Mouse (Mus musculus): Measurements from ENCODE around the gene Gm44511. TPM values are rescaled to one million over a fixed set of nuclear protein-coding genes. Genes with fewer than 3 reads are reported as not detected.
"Not testable (repeated sequence)": the region's sequence is repeated elsewhere in the genome, so short reads cannot be mapped to it uniquely, and the experiment has no call there.

Gm44511 gene
- polyA plus RNA-seq, 1 experiment from 2014 or later = not detected

DNA sequence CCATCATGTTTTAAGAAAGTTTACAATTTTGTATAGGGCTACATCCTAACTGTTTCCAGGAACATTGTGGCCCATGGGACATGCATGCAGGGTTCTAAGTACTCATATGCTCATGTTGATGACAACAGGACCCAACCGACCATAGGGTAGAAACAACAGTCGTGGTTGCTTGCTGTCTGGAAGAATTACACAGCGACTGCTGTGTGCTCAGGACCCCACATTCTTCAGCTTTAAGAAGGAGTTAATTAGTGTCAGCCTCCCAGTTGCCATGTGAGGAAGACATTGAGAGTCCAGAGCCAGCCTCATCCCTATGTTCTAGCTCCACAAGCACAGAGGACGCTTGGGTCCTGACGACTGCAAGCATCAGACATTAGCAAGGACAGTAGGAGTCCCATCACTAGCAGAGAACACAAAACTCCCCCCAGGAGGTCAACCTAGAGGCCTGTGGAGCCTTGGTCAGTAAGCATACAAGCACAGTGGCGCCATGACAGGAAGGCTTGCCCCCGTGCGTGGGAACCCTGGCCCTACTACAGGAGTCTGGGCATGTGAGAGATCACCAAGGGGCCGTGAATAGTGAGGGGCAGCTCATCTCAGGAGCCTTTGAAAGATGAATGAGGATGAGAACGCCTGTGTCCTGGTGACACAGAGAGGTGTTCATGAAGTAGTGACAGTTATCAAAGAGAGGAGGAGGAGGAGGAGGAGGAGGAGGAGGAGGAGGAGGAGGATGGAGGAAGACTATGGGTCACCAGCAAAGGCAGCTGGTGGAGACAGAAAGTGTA is 63.0 kb downstream of the Gm44511 start:
- H3K4me2 ChIP-seq = peak overlapping the region; percentile 62
- H3K36me3 ChIP-seq (replicated peaks); H3K4me1 ChIP-seq; H3K9me3 ChIP-seq; ATAC-seq (ENCODE audit: low FRiP score); H3K27me3 ChIP-seq: not testable (repeated sequence)
- H3K27ac ChIP-seq = peak overlapping the region; percentile 75; the same call in 1 of the 2 replicates
- peak overlapping the region; percentile 63 for H3K9ac ChIP-seq
- WGBS = 71% methylated on average over 9 of the region's 10 CpGs
- H3K4me3 ChIP-seq (replicated peaks) = peak overlapping the region; percentile 49

GRCm38 (mm10) chr6:128761144-128761540 is 65.0 kb downstream of the Gm44511 start:
- H3K27ac ChIP-seq = 0 out of 2 replicates have a peak overlapping the region, but pooled peaks have one; percentile 27
- no peak overlapping the region for H3K9ac ChIP-seq

GRCm38 (mm10) chr6:128760416-128761143 is 65.5 kb downstream of the Gm44511 start:
- peak overlapping the region; percentile 80 for H3K27ac ChIP-seq
- H3K4me1 ChIP-seq; H3K27me3 ChIP-seq; H3K9me3 ChIP-seq; H3K36me3 ChIP-seq (replicated peaks): not testable (repeated sequence)
- peak; percentile 71 for ATAC-seq (ENCODE audit: low FRiP score)
- H3K4me3 ChIP-seq (replicated peaks) = peak overlapping the region; percentile 58
- H3K4me2 ChIP-seq = peak overlapping the region; percentile 42
- WGBS = under 1% methylated on average over 44 of the region's 44 CpGs
- H3K9ac ChIP-seq = peak overlapping the region; percentile 59

More at GRCm38 (mm10) chr6:128761144-128761540, 65.0 kb downstream of the Gm44511 start:
- H3K36me3 ChIP-seq (replicated peaks) = no peaks in the 10 kb centered on the region
- WGBS = 47% methylated on average over 5 of the region's 5 CpGs
- no peaks in the 10 kb centered on the region for H3K9me3 ChIP-seq
- 0 out of 2 replicates have a peak, but pooled peaks cover 3% of the 10 kb centered on the region for H3K4me1 ChIP-seq
- H3K4me2 ChIP-seq = peak overlapping the region; percentile 42
- peak overlapping the region; percentile 58 for H3K4me3 ChIP-seq (replicated peaks)
- ATAC-seq (ENCODE audit: low FRiP score) = no peak
- H3K27me3 ChIP-seq = no peaks in the 10 kb centered on the region

DNA sequence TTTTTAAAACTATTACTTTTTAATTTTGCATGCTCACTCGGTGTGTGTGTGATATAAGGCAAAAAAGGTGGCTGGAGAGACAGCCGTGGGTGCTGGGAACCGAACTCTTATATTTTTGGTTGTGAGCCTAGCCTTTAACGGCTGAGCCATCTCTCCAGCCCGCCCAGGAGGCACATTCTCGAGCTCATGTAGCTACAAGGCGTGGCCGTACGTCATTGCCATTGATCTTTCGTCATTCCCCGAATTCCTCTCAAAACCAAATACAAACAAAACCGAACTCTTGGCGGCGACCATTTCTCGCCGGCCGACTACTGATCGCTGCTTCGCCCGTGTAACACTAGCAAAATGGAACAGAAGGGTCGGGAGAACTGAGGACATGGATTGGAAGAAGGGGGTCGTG is 66.1 kb downstream of the Gm44511 start:
- H3K27ac ChIP-seq = peak overlapping the region; percentile 80
- not testable (repeated sequence) for H3K27me3 ChIP-seq; H3K36me3 ChIP-seq (replicated peaks); H3K4me1 ChIP-seq; H3K9me3 ChIP-seq
- H3K4me3 ChIP-seq (replicated peaks) = peak overlapping the region; percentile 58
- under 1% methylated on average over 22 of the region's 22 CpGs for WGBS
- H3K4me2 ChIP-seq = peak overlapping the region; percentile 32
- peak; percentile 57 for ATAC-seq (ENCODE audit: low FRiP score)
- H3K9ac ChIP-seq = peak overlapping the region; percentile 59

- Histone ChIP-seq H3K27ac (no peak overlapping the region), H3K36me3 (replicated peaks) (no peaks in the 10 kb centered on the region), H3K9ac (no peak overlapping the region), H3K27me3 (no peaks in the 10 kb centered on the region), H3K4me1 (0 out of 2 replicates have a peak, but pooled peaks cover 3% of the 10 kb centered on the region), H3K9me3 (no peaks in the 10 kb centered on the region), H3K4me2 (no peak overlapping the region), H3K4me3 (replicated peaks) (0 out of 2 replicates have a peak overlapping the region, but pooled peaks have one; percentile 10)
- WGBS = 87% methylated on average over 5 of the region's 5 CpGs
- ATAC-seq (ENCODE audit: low FRiP score) = no peak
Observed at GRCm38 (mm10) chr6:128759221-128759950, 66.7 kb downstream of the Gm44511 start.

DNA sequence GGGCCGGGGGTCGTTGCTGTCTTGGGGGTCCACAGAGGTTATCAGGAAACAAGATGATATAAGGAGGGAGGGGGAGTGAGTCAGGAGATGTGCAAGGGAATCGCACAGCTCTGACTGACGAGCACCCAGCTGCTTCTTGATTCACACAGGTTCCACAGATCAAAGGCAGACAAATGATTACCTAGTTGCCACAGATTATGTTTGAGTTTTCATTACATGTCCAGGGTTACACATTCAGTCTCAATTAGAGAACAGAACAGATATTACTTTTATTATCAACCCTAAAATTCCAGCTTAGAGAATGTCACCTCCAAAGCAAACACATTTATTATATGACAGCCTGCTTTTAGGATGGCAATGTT is 70.7 kb downstream of the Gm44511 start:
- not testable (repeated sequence) for H3K36me3 ChIP-seq (replicated peaks); H3K9me3 ChIP-seq; H3K4me2 ChIP-seq; H3K27me3 ChIP-seq; H3K4me3 ChIP-seq (replicated peaks); H3K27ac ChIP-seq; H3K4me1 ChIP-seq; H3K9ac ChIP-seq; ATAC-seq (ENCODE audit: low FRiP score)
- WGBS = 78% methylated on average over 4 of the region's 4 CpGs

- WGBS = 83% methylated on average over 12 of the region's 12 CpGs
- H3K4me3 ChIP-seq (replicated peaks); H3K9me3 ChIP-seq; H3K4me2 ChIP-seq; H3K9ac ChIP-seq; H3K27me3 ChIP-seq; H3K4me1 ChIP-seq; ATAC-seq (ENCODE audit: low FRiP score); H3K27ac ChIP-seq; H3K36me3 ChIP-seq (replicated peaks): not testable (repeated sequence)
Observed at GRCm38 (mm10) chr6:128754748-128755401, 71.2 kb downstream of the Gm44511 start.

- WGBS = 45% methylated on average over 10 of the region's 10 CpGs
- H3K36me3 ChIP-seq (replicated peaks); H3K9me3 ChIP-seq; H3K27me3 ChIP-seq; H3K9ac ChIP-seq; H3K4me1 ChIP-seq; H3K4me3 ChIP-seq (replicated peaks): not testable (repeated sequence)
- Histone ChIP-seq H3K27ac (0 out of 2 replicates have a peak overlapping the region, but pooled peaks have one; percentile 42), H3K4me2 (peak overlapping the region; percentile 19; the same call in 1 of the 2 replicates)
- peak; percentile 71 for ATAC-seq (ENCODE audit: low FRiP score)
Observed at GRCm38 (mm10) chr6:128754265-128754664, 71.8 kb downstream of the Gm44511 start.

DNA sequence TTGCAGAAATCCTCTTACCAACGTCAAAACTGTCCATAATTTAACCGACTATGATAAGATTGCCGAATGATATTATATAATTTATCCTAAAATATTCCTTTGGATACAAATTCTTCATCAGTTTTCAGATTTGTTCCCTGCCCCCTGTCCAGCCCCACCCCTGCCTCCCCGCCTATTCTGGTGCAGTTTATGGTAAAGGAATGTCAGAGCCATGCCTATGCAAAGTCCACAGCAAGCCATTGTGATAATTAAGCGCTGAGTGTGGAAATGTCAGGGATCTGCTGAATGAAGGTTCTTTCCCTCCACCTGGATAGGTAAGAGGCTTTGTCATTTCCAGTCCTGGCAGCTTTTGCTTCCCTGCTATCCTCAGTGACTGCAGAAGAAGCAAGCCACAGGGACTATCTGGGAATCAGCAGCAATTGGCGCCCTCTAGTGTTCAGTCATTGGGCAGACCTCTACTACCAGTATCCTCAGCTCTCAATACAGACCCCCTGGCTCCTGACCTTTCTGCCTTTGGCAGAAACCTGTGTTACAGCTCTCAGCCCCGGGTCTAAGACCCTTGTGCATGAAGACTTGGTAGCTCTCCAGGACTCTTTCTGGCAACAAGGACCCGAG is 72.4 kb downstream of the Gm44511 start:
- not testable (repeated sequence) for H3K9ac ChIP-seq; H3K36me3 ChIP-seq (replicated peaks); H3K4me3 ChIP-seq (replicated peaks); H3K27me3 ChIP-seq; H3K4me1 ChIP-seq; H3K9me3 ChIP-seq; H3K27ac ChIP-seq
- ATAC-seq (ENCODE audit: low FRiP score) = peak; percentile 92
- 40% methylated on average over 8 of the region's 8 CpGs for WGBS
- peak overlapping the region; percentile 19; the same call in 1 of the 2 replicates for H3K4me2 ChIP-seq

GRCm38 (mm10) chr6:128747006-128747405 is 79.1 kb downstream of the Gm44511 start:
- not testable (repeated sequence) for H3K4me2 ChIP-seq; H3K4me1 ChIP-seq; H3K27ac ChIP-seq; H3K4me3 ChIP-seq (replicated peaks); ATAC-seq (ENCODE audit: low FRiP score); H3K9ac ChIP-seq; H3K27me3 ChIP-seq; H3K36me3 ChIP-seq (replicated peaks); H3K9me3 ChIP-seq
- WGBS = 69% methylated on average over 6 of the region's 6 CpGs

DNA sequence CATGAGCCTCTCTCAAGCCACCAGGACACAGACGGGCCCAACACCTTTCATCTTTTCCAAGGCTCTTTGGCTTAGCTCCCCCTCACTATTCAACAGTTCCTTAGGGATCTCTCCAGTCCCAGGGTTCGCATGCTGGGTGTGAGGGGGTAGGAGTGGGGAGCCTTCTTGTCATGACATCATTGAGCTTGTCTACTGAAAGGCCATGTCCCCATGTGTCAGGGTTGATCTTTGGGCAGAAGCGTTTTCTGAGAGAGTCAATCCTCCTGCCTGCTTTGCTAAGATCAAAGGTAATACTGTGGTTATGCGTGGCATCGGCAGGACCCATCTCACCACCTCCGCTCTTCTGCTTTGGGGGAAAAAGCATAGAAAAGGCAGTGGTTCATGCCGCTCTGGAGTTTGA is 88.7 kb downstream of the Gm44511 start:
- no peak for ATAC-seq (ENCODE audit: low FRiP score)
- no peaks in the 10 kb centered on the region for H3K9me3 ChIP-seq
- H3K27me3 ChIP-seq = no peaks in the 10 kb centered on the region
- no peak overlapping the region for H3K4me3 ChIP-seq (replicated peaks)
- no peak overlapping the region for H3K9ac ChIP-seq
- H3K36me3 ChIP-seq (replicated peaks) = no peaks in the 10 kb centered on the region
- H3K4me2 ChIP-seq = no peak overlapping the region
- 92% methylated on average over 7 of the region's 7 CpGs for WGBS
- no peaks in the 10 kb centered on the region for H3K4me1 ChIP-seq
- H3K27ac ChIP-seq = no peak overlapping the region
